Mouse (Mus musculus): Measurements from ENCODE around the gene Srsf5. TPM values are rescaled to one million over a fixed set of nuclear protein-coding genes. Genes with fewer than 3 reads are reported as not detected.
A peak's percentile ranks its signal among the peaks of the same experiment; 100 is the strongest.
"Not testable (repeated sequence)": the region's sequence is repeated elsewhere in the genome, so short reads cannot be mapped to it uniquely, and the experiment has no call there.

The Srsf5 gene
- polyA plus RNA-seq, 1 experiment, result 400 TPM

GRCm38 (mm10) chr12:80938642-80939041, 6.7 kb upstream of the Srsf5 start:
- H3K4me3 ChIP-seq (replicated peaks; ENCODE audit: control insufficient read depth, low read depth, low read length), result no peak overlapping the region
- H3K4me1 ChIP-seq (ENCODE audit: control insufficient read depth, insufficient read depth, low read length), result peaks cover 3% of the 10 kb centered on the region; the same call in 1 of the 2 replicates
- peak overlapping the region; percentile 74; the same call in 1 of the 2 replicates for H3K27ac ChIP-seq (ENCODE audit: control insufficient read depth, insufficient read depth, low read depth, low read length, poor library complexity)
- WGBS, result under 1% methylated on average over 5 of the region's 5 CpGs
- TF ChIP-seq CTCF (IDR thresholded peaks at IDR 0.05; ENCODE audit: control insufficient read depth, insufficient read depth, low read length), result no peak
- no peak for TF ChIP-seq POLR2A (IDR thresholded peaks at IDR 0.05; ENCODE audit: borderline replicate concordance, control insufficient read depth, low read depth, low read length)

- WGBS, result 34% methylated on average over 4 of the region's 4 CpGs
Observed at GRCm38 (mm10) chr12:80939165-80939564, 6.1 kb upstream of the Srsf5 start.

GRCm38 (mm10) chr12:80941886-80942285, 3.4 kb upstream of the Srsf5 start:
- Histone ChIP-seq H3K27ac (ENCODE audit: control insufficient read depth, insufficient read depth, low read depth, low read length, poor library complexity) (no peak overlapping the region), H3K4me3 (replicated peaks; ENCODE audit: control insufficient read depth, low read depth, low read length) (no peak overlapping the region), H3K4me1 (ENCODE audit: control insufficient read depth, insufficient read depth, low read length) (peaks cover 3% of the 10 kb centered on the region; the same call in 1 of the 2 replicates)
- TF ChIP-seq POLR2A (IDR thresholded peaks at IDR 0.05; ENCODE audit: borderline replicate concordance, control insufficient read depth, low read depth, low read length) (no peak), CTCF (IDR thresholded peaks at IDR 0.05; ENCODE audit: control insufficient read depth, insufficient read depth, low read length) (no peak)
- 92% methylated on average over 3 of the region's 3 CpGs for WGBS

More at GRCm38 (mm10) chr12:80939165-80939564, 6.1 kb upstream of the Srsf5 start:
- Histone ChIP-seq H3K4me3 (replicated peaks; ENCODE audit: control insufficient read depth, low read depth, low read length) (no peak overlapping the region), H3K27ac (ENCODE audit: control insufficient read depth, insufficient read depth, low read depth, low read length, poor library complexity) (peak overlapping the region; percentile 74), H3K4me1 (ENCODE audit: control insufficient read depth, insufficient read depth, low read length) (peaks cover 3% of the 10 kb centered on the region; the same call in 1 of the 2 replicates)
- no peak for TF ChIP-seq CTCF (IDR thresholded peaks at IDR 0.05; ENCODE audit: control insufficient read depth, insufficient read depth, low read length)
- TF ChIP-seq POLR2A (IDR thresholded peaks at IDR 0.05; ENCODE audit: borderline replicate concordance, control insufficient read depth, low read depth, low read length), result no peak

- Histone ChIP-seq H3K27ac (ENCODE audit: control insufficient read depth, insufficient read depth, low read depth, low read length, poor library complexity) (no peak overlapping the region), H3K4me1 (ENCODE audit: control insufficient read depth, insufficient read depth, low read length) (peaks cover 2% of the 10 kb centered on the region; the same call in 1 of the 2 replicates), H3K4me3 (replicated peaks; ENCODE audit: control insufficient read depth, low read depth, low read length) (no peak overlapping the region)
- TF ChIP-seq POLR2A (IDR thresholded peaks at IDR 0.05; ENCODE audit: borderline replicate concordance, control insufficient read depth, low read depth, low read length) (no peak), CTCF (IDR thresholded peaks at IDR 0.05; ENCODE audit: control insufficient read depth, insufficient read depth, low read length) (no peak)
- WGBS, result 45% methylated on average over 3 of the region's 3 CpGs
Observed at GRCm38 (mm10) chr12:80943395-80943794, 1.9 kb upstream of the Srsf5 start.

- Histone ChIP-seq H3K4me3 (replicated peaks; ENCODE audit: control insufficient read depth, low read depth, low read length) (no peak overlapping the region), H3K4me1 (ENCODE audit: control insufficient read depth, insufficient read depth, low read length) (peaks cover 2% of the 10 kb centered on the region; the same call in 1 of the 2 replicates), H3K27ac (ENCODE audit: control insufficient read depth, insufficient read depth, low read depth, low read length, poor library complexity) (no peak overlapping the region)
- 51% methylated on average over 4 of the region's 4 CpGs for WGBS
- TF ChIP-seq CTCF (IDR thresholded peaks at IDR 0.05; ENCODE audit: control insufficient read depth, insufficient read depth, low read length) (no peak), POLR2A (IDR thresholded peaks at IDR 0.05; ENCODE audit: borderline replicate concordance, control insufficient read depth, low read depth, low read length) (no peak)
Observed at GRCm38 (mm10) chr12:80944204-80944603, 1.1 kb upstream of the Srsf5 start.

GRCm38 (mm10) chr12:80944963-80945333, 356 bp upstream of the Srsf5 start:
- Histone ChIP-seq H3K27ac (ENCODE audit: control insufficient read depth, insufficient read depth, low read depth, low read length, poor library complexity) (peak overlapping the region; percentile 99), H3K4me3 (replicated peaks; ENCODE audit: control insufficient read depth, low read depth, low read length) (peak overlapping the region; percentile 97)
- under 1% methylated on average over 9 of the region's 9 CpGs for WGBS
- H3K4me1 ChIP-seq (ENCODE audit: control insufficient read depth, insufficient read depth, low read length), result not testable (repeated sequence)

- H3K4me1 ChIP-seq (ENCODE audit: control insufficient read depth, insufficient read depth, low read length), result peaks cover 2% of the 10 kb centered on the region; the same call in 1 of the 2 replicates
Observed at GRCm38 (mm10) chr12:80945996-80946355, 672 bp downstream of the Srsf5 start.

GRCm38 (mm10) chr12:80948202-80948601, 2.9 kb downstream of the Srsf5 start:
- no peaks in the 10 kb centered on the region; the same call in 1 of the 2 replicates for H3K4me1 ChIP-seq (ENCODE audit: control insufficient read depth, insufficient read depth, low read length)
- 92% methylated on average over 18 of the region's 18 CpGs for WGBS
- H3K4me3 ChIP-seq (replicated peaks; ENCODE audit: control insufficient read depth, low read depth, low read length), result no peak overlapping the region

More at GRCm38 (mm10) chr12:80945996-80946355, 672 bp downstream of the Srsf5 start:
- Histone ChIP-seq H3K4me3 (replicated peaks; ENCODE audit: control insufficient read depth, low read depth, low read length) (peak overlapping the region; percentile 97), H3K27ac (ENCODE audit: control insufficient read depth, insufficient read depth, low read depth, low read length, poor library complexity) (peak overlapping the region; percentile 99)
- TF ChIP-seq CTCF (IDR thresholded peaks at IDR 0.05; ENCODE audit: control insufficient read depth, insufficient read depth, low read length) (no peak), POLR2A (IDR thresholded peaks at IDR 0.05; ENCODE audit: borderline replicate concordance, control insufficient read depth, low read depth, low read length) (peak; percentile 82; the same call in 1 of the 2 replicates)
- WGBS, result under 1% methylated on average over 46 of the region's 47 CpGs

GRCm38 (mm10) chr12:80949603-80950002, 4.3 kb downstream of the Srsf5 start:
- not testable (repeated sequence) for H3K27ac ChIP-seq (ENCODE audit: control insufficient read depth, insufficient read depth, low read depth, low read length, poor library complexity); H3K4me1 ChIP-seq (ENCODE audit: control insufficient read depth, insufficient read depth, low read length); H3K4me3 ChIP-seq (replicated peaks; ENCODE audit: control insufficient read depth, low read depth, low read length)
- 93% methylated on average over 16 of the region's 16 CpGs for WGBS

More at GRCm38 (mm10) chr12:80948202-80948601, 2.9 kb downstream of the Srsf5 start:
- no peak overlapping the region for H3K27ac ChIP-seq (ENCODE audit: control insufficient read depth, insufficient read depth, low read depth, low read length, poor library complexity)
- TF ChIP-seq POLR2A (IDR thresholded peaks at IDR 0.05; ENCODE audit: borderline replicate concordance, control insufficient read depth, low read depth, low read length) (no peak), CTCF (IDR thresholded peaks at IDR 0.05; ENCODE audit: control insufficient read depth, insufficient read depth, low read length) (no peak)
